Mouse (Mus musculus) liver, adult 2 months (tissue): Measurements from ENCODE around the gene Prdm2. TPM values are rescaled to one million over a fixed set of nuclear protein-coding genes. Genes with fewer than 3 reads are reported as not detected.

Experiments used
- DNase-seq: peaks from one replicate; pipeline ENCODE4 v3.0.0-alpha.2; 2011; ENCODE audit warnings: low read depth, low spot score; ENCODE audit errors: extremely low read depth
- H3K27ac ChIP-seq: fragments of 200-500 bp; replicated peaks from 2 replicates; pipeline ENCODE4 v1.5.1; 2012; ENCODE audit warnings: low read depth, mild to moderate bottlenecking, control low read depth, inconsistent platforms, low read length; ENCODE audit not compliant: insufficient read depth
- H3K27me3 ChIP-seq: fragments of 200-500 bp; 2 replicates; pipeline ENCODE4 v1.6.1; 2012; ENCODE audit warnings: mild to moderate bottlenecking, moderate library complexity, low read length, inconsistent platforms; ENCODE audit not compliant: control insufficient read depth, insufficient read depth
- H3K36me3 ChIP-seq: fragments of 200-500 bp; 2 replicates; pipeline ENCODE4 v1.6.1; 2012; ENCODE audit warnings: low read length, inconsistent platforms; ENCODE audit not compliant: control insufficient read depth, insufficient read depth
- H3K4me1 ChIP-seq: fragments of 200-500 bp; 2 replicates; pipeline ENCODE4 v1.6.1; 2011; ENCODE audit warnings: low read length; ENCODE audit not compliant: control insufficient read depth, insufficient read depth
- H3K4me3 ChIP-seq: fragments of 200-500 bp; 2 replicates; pipeline ENCODE4 v1.5.1; 2011; ENCODE audit warnings: low read depth, mild to moderate bottlenecking, control low read depth, low read length, moderate library complexity; ENCODE audit not compliant: insufficient read depth
- H3K79me2 ChIP-seq: fragments of 200-500 bp; 2 replicates; pipeline ENCODE4 v1.6.1; 2012; ENCODE audit warnings: inconsistent platforms, mild to moderate bottlenecking, low read length, moderate library complexity; ENCODE audit not compliant: control insufficient read depth, insufficient read depth
- H3K9ac ChIP-seq: fragments of 200-500 bp; 2 replicates; pipeline ENCODE4 v1.6.1; 2012; ENCODE audit warnings: low read depth, mild to moderate bottlenecking, control low read depth, inconsistent platforms, low read length
- CTCF ChIP-seq: fragments of 200-500 bp; IDR thresholded peaks from 2 replicates; pipeline ENCODE4 v1.5.1; 2011; ENCODE audit warnings: low read depth, low read length, control low read depth
- POLR2A ChIP-seq: fragments of 200-500 bp; IDR thresholded peaks from 2 replicates; pipeline ENCODE4 v1.6.1; 2011; ENCODE audit warnings: low read length, control low read depth; ENCODE audit not compliant: insufficient read depth; ENCODE audit errors: extremely low read depth
- WGBS: fragments of 180-500 bp; shearing (Covaris S2); methylation state at CpG from one replicate; pipeline ENCODE4 v1.1.7; 2018; 5-methylcytosine and 5-hydroxymethylcytosine counted together
- polyA plus RNA-seq: library from polyadenylated mRNA; depleted of rRNA; stranded (reverse); fragments of >200 nt; gene quantifications from 2 replicates; pipeline ENCODE4 v1.2.3, GENCODE M21; 2012
- total RNA-seq: library from RNA; depleted of rRNA; stranded (reverse); fragments of >200 nt; gene quantifications from 2 replicates; pipeline ENCODE4 v1.2.3, GENCODE M21; 2014

The Prdm2 gene
- total and polyA plus RNA-seq, 2 experiments: 6.9 to 7.9 TPM

- Histone ChIP-seq H3K36me3 (no peaks in the 10 kb centered on the region), H3K9ac (no peak overlapping the region), H3K4me3 (no peak overlapping the region), H3K4me1 (no peaks in the 10 kb centered on the region), H3K27ac (no peak overlapping the region), H3K79me2 (no peaks in the 10 kb centered on the region), H3K27me3 (no peaks in the 10 kb centered on the region)
- TF ChIP-seq CTCF (no peak), POLR2A (no peak)
- 73% methylated on average over 6 of the region's 6 CpGs for WGBS
- no peak for DNase-seq
These were observed 112.6 kb downstream of the Prdm2 start for GRCm38 (mm10) chr4:143100157-143100556.

GRCm38 (mm10) chr4:143099288-143100039 is 113.3 kb downstream of the Prdm2 start:
- no peaks in the 10 kb centered on the region for H3K36me3 ChIP-seq
- H3K9ac ChIP-seq: no peak overlapping the region
- TF ChIP-seq CTCF (no peak), POLR2A (no peak)
- H3K79me2 ChIP-seq: no peaks in the 10 kb centered on the region
- H3K27me3 ChIP-seq: no peaks in the 10 kb centered on the region
- no peak for DNase-seq
- H3K27ac ChIP-seq: no peak overlapping the region
- 64% methylated on average over 11 of the region's 11 CpGs for WGBS
- no peaks in the 10 kb centered on the region for H3K4me1 ChIP-seq
- H3K4me3 ChIP-seq: no peak overlapping the region

- Histone ChIP-seq H3K4me3 (no peak overlapping the region), H3K27ac (no peak overlapping the region), H3K79me2 (no peaks in the 10 kb centered on the region), H3K36me3 (no peaks in the 10 kb centered on the region), H3K4me1 (no peaks in the 10 kb centered on the region), H3K9ac (no peak overlapping the region), H3K27me3 (no peaks in the 10 kb centered on the region)
- no peak for DNase-seq
- TF ChIP-seq POLR2A: no peak
- no peak for TF ChIP-seq CTCF
- 67% methylated on average over 12 of the region's 12 CpGs for WGBS
These were observed 120.6 kb downstream of the Prdm2 start for GRCm38 (mm10) chr4:143092082-143092701.

GRCm38 (mm10) chr4:143090551-143090950 is 122.2 kb downstream of the Prdm2 start:
- TF ChIP-seq CTCF: no peak
- no peaks in the 10 kb centered on the region for H3K4me1 ChIP-seq
- 98% methylated on average over 3 of the region's 3 CpGs for WGBS

GRCm38 (mm10) chr4:143074071-143074765 is 138.6 kb downstream of the Prdm2 start:
- no peak overlapping the region for H3K27ac ChIP-seq
- no peaks in the 10 kb centered on the region for H3K4me1 ChIP-seq
- H3K4me3 ChIP-seq: no peak overlapping the region
- H3K36me3 ChIP-seq: no peaks in the 10 kb centered on the region
- 11% methylated on average over 20 of the region's 20 CpGs for WGBS
- H3K27me3 ChIP-seq: no peaks in the 10 kb centered on the region
- no peak for DNase-seq
- no peak overlapping the region for H3K9ac ChIP-seq
- TF ChIP-seq POLR2A (no peak), CTCF (no peak)
- no peaks in the 10 kb centered on the region for H3K79me2 ChIP-seq

More at GRCm38 (mm10) chr4:143090551-143090950, 122.2 kb downstream of the Prdm2 start:
- no peaks in the 10 kb centered on the region for H3K79me2 ChIP-seq
- H3K4me3 ChIP-seq: no peak overlapping the region
- no peak overlapping the region for H3K9ac ChIP-seq
- no peaks in the 10 kb centered on the region for H3K36me3 ChIP-seq
- no peak for DNase-seq
- no peak overlapping the region for H3K27ac ChIP-seq
- no peaks in the 10 kb centered on the region for H3K27me3 ChIP-seq
